Mouse (Mus musculus) stomach, postnatal 0 days (tissue): Measurements from ENCODE around the gene Aimp1.

Experiments
- CTCF ChIP-seq: IDR thresholded peaks from 2 replicates; pipeline ENCODE4 v1.5.1; 2016; ENCODE audit warnings: antibody characterized with exemption, low read depth, mild to moderate bottlenecking, moderate library complexity
- EP300 ChIP-seq: optimal IDR thresholded peaks from 2 replicates; pipeline ENCODE3; 2016; ENCODE audit warnings: antibody characterized with exemption

GRCm38 (mm10) chr3:132706977-132707376 is 22.8 kb upstream of the Aimp1 start:
- no peak for TF ChIP-seq CTCF
- TF ChIP-seq EP300: no peak
